Mouse (Mus musculus) E14TG2a.4 (cell line): ENCODE results near the gene Rhbdd2.

Source experiments
- CTCF ChIP-seq: conservative IDR thresholded peaks from 2 replicates; pipeline ENCODE4 v1.5.1; 2014; ENCODE audit warnings: low read length
- NANOG ChIP-seq: IDR thresholded peaks from 2 replicates; pipeline ENCODE4 v1.6.1; 2014; ENCODE audit warnings: borderline replicate concordance, low read length, mixed read lengths

- TF ChIP-seq CTCF: no peak
- TF ChIP-seq NANOG: no peak
Measured at GRCm38 (mm10) chr5:135693281-135693853, 60.9 kb downstream of the Rhbdd2 start.
